Mouse (Mus musculus) thymus, adult 2 months (tissue): Measurements from ENCODE around the gene Dnajc7.

Experiments
- CTCF ChIP-seq: fragments of 200-500 bp; IDR thresholded peaks from 2 replicates; pipeline ENCODE4 v1.5.1; 2012; ENCODE audit warnings: mild to moderate bottlenecking, control low read depth, low read length, moderate library complexity, borderline replicate concordance; ENCODE audit not compliant: control insufficient read depth, poor library complexity, insufficient read depth; ENCODE audit errors: extremely low read depth
- POLR2A ChIP-seq: fragments of 200-500 bp; IDR thresholded peaks from 2 replicates; pipeline ENCODE4 v1.6.1; 2012; ENCODE audit warnings: mild to moderate bottlenecking, low read length, control low read depth, moderate library complexity; ENCODE audit not compliant: control insufficient read depth, poor library complexity, insufficient read depth; ENCODE audit errors: extremely low read depth

DNA sequence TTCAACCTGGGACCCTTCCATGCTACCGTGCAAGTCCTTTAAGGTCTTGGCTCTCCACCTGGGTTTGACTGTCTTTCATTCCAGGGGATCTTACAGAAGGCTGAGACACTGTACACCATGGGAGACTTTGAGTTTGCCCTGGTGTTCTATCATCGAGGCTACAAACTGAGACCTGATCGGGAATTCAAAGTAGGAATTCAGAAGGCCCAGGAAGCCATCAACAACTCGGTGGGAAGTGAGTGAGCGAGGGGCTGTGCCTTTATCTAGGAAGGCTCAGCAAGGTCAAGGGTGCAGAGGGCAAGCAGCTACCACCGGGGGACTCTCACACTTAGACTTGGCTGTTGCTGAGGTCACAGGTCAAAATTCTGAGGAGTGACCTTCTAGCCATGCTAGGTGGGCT is 69.9 kb downstream of the Dnajc7 start:
- TF ChIP-seq CTCF (no peak), POLR2A (no peak)
